12 mouse cellular contexts compared by ENCODE assay signal in genomic region chr16:24542864-24543263, GRCm38 (mm10).
DNase-seq lines count a peak whose midpoint lies in the region.
"Had no signal": no experiment of that assay in that cellular context is flagged by ENCODE, and none has a peak within 500 bp of the region (broad histone marks: within the 10 kb centered on the region; RNA-seq: fewer than 3 reads in every experiment).

No protein-coding gene starts in this region.

- peak; percentile 49 for DNase-seq in layer of hippocampus, adult 11-12 months (ENCODE audit: low spot score)
- no peak for DNase-seq in layer of hippocampus, postnatal 25 days (ENCODE audit: extremely low spot score in 1 of 2, low spot score in 1 of 2)
- DNase-seq in lung, postnatal 10 days, result peak; percentile 9
- no peak for DNase-seq in lung, postnatal 4 days
- DNase-seq in brain, embryonic 18.5 days (ENCODE audit: low read depth, low spot score), result peak; percentile 49
- peak; percentile 20 for DNase-seq in lung, postnatal 25 days (ENCODE audit: low spot score)
- no peak for DNase-seq in urinary bladder, postnatal 10 days (ENCODE audit: low spot score)
- DNase-seq: cerebellum, adult 8-10 months; gastrocnemius, postnatal 14 days; kidney, adult 9 months; liver; thymus, adult 18-20 months had no signal

Comparison
In these comparisons a context has a peak if more than half of its experiments do, and no peak if none do; other contexts are left out.
1. DNase-seq: peak in layer of hippocampus, adult 11-12 months (single experiment), lung, postnatal 10 days (single experiment), brain, embryonic 18.5 days (single experiment) and lung, postnatal 25 days (single experiment); none in layer of hippocampus, postnatal 25 days (0 of 2), lung, postnatal 4 days (0 of 2) and urinary bladder, postnatal 10 days (single experiment).